Mouse (Mus musculus): Measurements from ENCODE around the gene Gm10273.
"Not testable (repeated sequence)": the region's sequence is repeated elsewhere in the genome, so short reads cannot be mapped to it uniquely, and the experiment has no call there.

Gene Gm10273

GRCm38 (mm10) chr10:59395461-59395860 lies at the start of gene Gm10273:
Gene Gm10273, plus strand, starts transcription at chr10:59395632.
- not testable (repeated sequence) for DNase-seq (ENCODE audit: low read depth, low spot score)

GRCm38 (mm10) chr10:59346560-59346959 lies 48.9 kb upstream of the Gm10273 start:
- DNase-seq (ENCODE audit: low read depth, low spot score), result no peak
- Histone ChIP-seq H3K36me3 (ENCODE audit: control insufficient read depth, insufficient read depth, low read length, poor library complexity, severe bottlenecking) (peaks cover 2% of the 10 kb centered on the region), H3K27me3 (ENCODE audit: control insufficient read depth, insufficient read depth, low read length, poor library complexity, severe bottlenecking) (no peaks in the 10 kb centered on the region)

More at GRCm38 (mm10) chr10:59395461-59395860, at the start of gene Gm10273:
- not testable (repeated sequence) for H3K36me3 ChIP-seq (ENCODE audit: control insufficient read depth, insufficient read depth, low read length, poor library complexity, severe bottlenecking); H3K27me3 ChIP-seq (ENCODE audit: control insufficient read depth, insufficient read depth, low read length, poor library complexity, severe bottlenecking)

DNA sequence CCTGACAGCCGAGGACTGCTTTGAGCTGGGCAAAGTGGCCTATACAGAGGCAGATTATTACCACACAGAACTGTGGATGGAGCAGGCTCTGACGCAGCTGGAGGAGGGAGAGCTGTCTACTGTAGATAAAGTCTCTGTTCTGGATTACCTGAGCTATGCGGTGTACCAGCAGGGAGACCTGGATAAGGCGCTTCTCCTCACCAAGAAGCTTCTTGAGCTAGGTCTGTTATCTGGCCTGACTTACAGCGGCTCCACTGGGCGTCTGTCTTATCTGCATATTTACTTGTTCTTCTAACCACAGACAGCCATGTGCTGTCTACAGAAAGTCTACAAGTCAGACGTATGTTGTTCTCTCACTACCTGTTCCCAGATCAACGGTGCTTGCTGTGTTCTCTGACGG lies 47.2 kb upstream of the Gm10273 start:
- no peak for DNase-seq (ENCODE audit: low read depth, low spot score)
- H3K27me3 ChIP-seq (ENCODE audit: control insufficient read depth, insufficient read depth, low read length, poor library complexity, severe bottlenecking), result no peaks in the 10 kb centered on the region
- H3K36me3 ChIP-seq (ENCODE audit: control insufficient read depth, insufficient read depth, low read length, poor library complexity, severe bottlenecking), result peaks cover 2% of the 10 kb centered on the region; the same call in 1 of the 2 replicates

DNA sequence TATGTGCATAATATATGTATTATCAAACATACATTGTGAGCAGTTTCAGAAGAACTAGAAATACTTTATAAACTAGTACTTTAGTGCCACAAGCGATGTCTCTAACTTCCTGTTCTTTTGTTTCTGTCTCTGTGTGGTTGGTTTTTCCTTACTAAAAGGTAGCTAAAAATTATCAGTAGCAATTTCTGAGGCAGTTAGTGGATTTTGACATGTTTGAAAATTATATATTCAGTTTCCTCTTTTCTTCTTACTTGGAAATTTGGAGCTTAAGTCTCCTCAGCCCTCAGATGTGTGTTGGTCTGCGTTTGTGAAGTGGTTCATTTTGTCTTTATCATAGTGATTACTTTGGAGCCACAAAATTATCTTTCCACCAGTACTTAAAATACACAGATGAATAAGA lies 45.9 kb upstream of the Gm10273 start:
- DNase-seq (ENCODE audit: low read depth, low spot score), result no peak
- Histone ChIP-seq H3K27me3 (ENCODE audit: control insufficient read depth, insufficient read depth, low read length, poor library complexity, severe bottlenecking) (no peaks in the 10 kb centered on the region), H3K36me3 (ENCODE audit: control insufficient read depth, insufficient read depth, low read length, poor library complexity, severe bottlenecking) (peaks cover 2% of the 10 kb centered on the region; the same call in 1 of the 2 replicates)

GRCm38 (mm10) chr10:59353065-59353464 lies 42.4 kb upstream of the Gm10273 start:
- Histone ChIP-seq H3K27me3 (ENCODE audit: control insufficient read depth, insufficient read depth, low read length, poor library complexity, severe bottlenecking) (no peaks in the 10 kb centered on the region), H3K36me3 (ENCODE audit: control insufficient read depth, insufficient read depth, low read length, poor library complexity, severe bottlenecking) (0 out of 2 replicates have a peak, but pooled peaks cover 2% of the 10 kb centered on the region)
- DNase-seq (ENCODE audit: low read depth, low spot score), result no peak

DNA sequence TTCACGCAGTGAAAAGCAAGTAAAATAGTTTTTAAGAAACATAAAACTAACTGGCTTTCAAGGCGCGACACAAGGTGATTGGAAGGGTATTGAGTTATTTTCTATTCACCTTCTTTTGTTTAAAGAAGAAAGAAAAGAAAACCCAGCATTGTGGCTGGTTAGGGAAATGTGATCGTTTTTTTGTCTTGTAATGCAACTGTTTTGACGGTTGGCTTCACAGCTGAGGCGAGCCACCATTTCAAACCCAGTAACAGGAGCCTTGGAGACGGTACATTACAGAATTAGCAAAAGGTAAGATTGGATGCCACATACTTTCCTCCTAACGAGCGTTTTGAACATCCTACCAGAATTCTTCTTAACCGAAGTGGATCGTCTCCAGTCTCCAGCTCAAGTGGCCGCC lies 41.3 kb upstream of the Gm10273 start:
- DNase-seq (ENCODE audit: low read depth, low spot score), result no peak
- Histone ChIP-seq H3K36me3 (ENCODE audit: control insufficient read depth, insufficient read depth, low read length, poor library complexity, severe bottlenecking) (0 out of 2 replicates have a peak, but pooled peaks cover 2% of the 10 kb centered on the region), H3K27me3 (ENCODE audit: control insufficient read depth, insufficient read depth, low read length, poor library complexity, severe bottlenecking) (no peaks in the 10 kb centered on the region)

GRCm38 (mm10) chr10:59355020-59355419 lies 40.4 kb upstream of the Gm10273 start:
- Histone ChIP-seq H3K36me3 (ENCODE audit: control insufficient read depth, insufficient read depth, low read length, poor library complexity, severe bottlenecking) (0 out of 2 replicates have a peak, but pooled peaks cover 2% of the 10 kb centered on the region), H3K27me3 (ENCODE audit: control insufficient read depth, insufficient read depth, low read length, poor library complexity, severe bottlenecking) (no peaks in the 10 kb centered on the region)
- DNase-seq (ENCODE audit: low read depth, low spot score), result no peak

GRCm38 (mm10) chr10:59358744-59359143 lies 36.7 kb upstream of the Gm10273 start:
- Histone ChIP-seq H3K36me3 (ENCODE audit: control insufficient read depth, insufficient read depth, low read length, poor library complexity, severe bottlenecking) (no peaks in the 10 kb centered on the region), H3K27me3 (ENCODE audit: control insufficient read depth, insufficient read depth, low read length, poor library complexity, severe bottlenecking) (no peaks in the 10 kb centered on the region)
- DNase-seq (ENCODE audit: low read depth, low spot score), result peak; percentile 43

DNA sequence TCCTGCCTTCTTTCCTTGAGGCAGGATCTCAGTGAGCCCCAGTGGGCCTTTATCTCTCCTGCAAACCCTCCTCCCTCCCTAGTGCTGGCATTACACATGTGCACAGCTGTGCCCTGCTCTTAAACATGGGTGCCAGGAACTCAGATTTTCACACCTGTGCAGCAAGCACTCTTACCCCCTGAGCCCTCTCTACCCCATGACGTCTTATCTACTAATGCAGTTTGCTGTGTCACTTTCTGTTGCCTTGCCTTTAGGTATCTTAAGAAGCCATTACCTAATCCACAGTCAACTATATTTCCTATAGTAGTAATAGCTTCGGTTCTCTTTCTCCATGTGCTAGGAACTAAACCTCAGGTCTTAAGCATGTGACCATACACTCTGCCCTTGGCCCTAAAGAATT lies 32.2 kb upstream of the Gm10273 start:
- Histone ChIP-seq H3K27me3 (ENCODE audit: control insufficient read depth, insufficient read depth, low read length, poor library complexity, severe bottlenecking) (no peaks in the 10 kb centered on the region), H3K36me3 (ENCODE audit: control insufficient read depth, insufficient read depth, low read length, poor library complexity, severe bottlenecking) (0 out of 2 replicates have a peak, but pooled peaks cover 2% of the 10 kb centered on the region)
- no peak for DNase-seq (ENCODE audit: low read depth, low spot score)

DNA sequence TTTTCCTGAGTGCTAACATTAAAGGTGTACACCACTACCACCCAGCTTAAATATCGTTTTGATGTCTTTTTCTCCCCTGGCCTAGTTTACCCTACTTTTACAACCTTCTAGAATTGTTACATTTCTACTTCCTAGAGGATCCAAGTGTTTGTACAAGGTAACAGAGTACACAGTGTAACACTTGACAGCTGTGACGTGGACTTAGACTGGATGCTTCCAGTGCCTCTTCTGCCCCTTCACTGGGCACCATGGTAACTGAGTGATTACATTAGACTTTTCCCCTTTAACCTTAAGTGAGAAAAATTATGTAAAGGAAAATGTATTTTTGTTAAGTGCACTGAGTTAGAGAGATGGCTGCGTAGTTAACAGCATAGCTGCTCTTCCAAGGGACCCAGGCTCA lies 30.9 kb upstream of the Gm10273 start:
- no peak for DNase-seq (ENCODE audit: low read depth, low spot score)
- peaks cover 2% of the 10 kb centered on the region; the same call in 1 of the 2 replicates for H3K36me3 ChIP-seq (ENCODE audit: control insufficient read depth, insufficient read depth, low read length, poor library complexity, severe bottlenecking)
- H3K27me3 ChIP-seq (ENCODE audit: control insufficient read depth, insufficient read depth, low read length, poor library complexity, severe bottlenecking), result no peaks in the 10 kb centered on the region

DNA sequence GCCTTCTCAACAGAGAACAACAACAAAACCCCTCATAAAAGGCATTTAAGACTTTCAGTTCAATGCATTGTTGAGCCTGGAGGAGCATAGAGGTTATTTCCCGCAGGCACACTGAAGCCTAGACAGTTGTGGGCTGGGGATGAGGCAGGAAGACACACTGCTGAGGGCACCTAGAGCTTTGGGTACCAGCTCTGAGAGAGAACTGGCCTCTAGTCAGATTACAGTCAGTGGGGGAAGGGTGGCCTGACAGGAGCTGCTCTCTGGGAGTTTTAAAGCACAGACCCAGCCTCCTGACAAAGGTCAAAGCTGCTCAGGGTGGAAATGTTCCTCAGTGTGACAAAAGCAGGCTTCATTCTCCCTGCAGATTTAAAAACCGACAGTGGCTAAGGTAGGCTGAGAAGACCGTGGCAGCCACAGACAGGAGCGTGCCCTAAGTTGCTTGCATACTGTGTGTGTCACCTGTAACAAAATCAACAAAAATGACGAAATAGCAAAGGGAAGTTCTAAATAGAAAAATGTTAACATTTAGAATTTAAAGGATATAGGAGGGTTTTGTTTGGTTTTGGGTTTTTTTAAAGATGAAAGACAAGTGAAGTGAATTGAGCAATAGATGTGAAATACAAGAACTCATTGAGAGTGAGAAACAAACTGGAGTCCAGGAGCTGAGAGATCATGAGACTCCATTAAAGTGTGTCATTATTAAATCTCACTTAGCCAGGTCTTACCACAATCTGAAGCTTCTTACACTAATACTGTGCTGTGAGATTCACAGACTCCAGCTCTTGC lies 29.4 kb upstream of the Gm10273 start:
- Histone ChIP-seq H3K36me3 (ENCODE audit: control insufficient read depth, insufficient read depth, low read length, poor library complexity, severe bottlenecking) (peaks cover 5% of the 10 kb centered on the region), H3K27me3 (ENCODE audit: control insufficient read depth, insufficient read depth, low read length, poor library complexity, severe bottlenecking) (no peaks in the 10 kb centered on the region)
- no peak for DNase-seq (ENCODE audit: low read depth, low spot score)

DNA sequence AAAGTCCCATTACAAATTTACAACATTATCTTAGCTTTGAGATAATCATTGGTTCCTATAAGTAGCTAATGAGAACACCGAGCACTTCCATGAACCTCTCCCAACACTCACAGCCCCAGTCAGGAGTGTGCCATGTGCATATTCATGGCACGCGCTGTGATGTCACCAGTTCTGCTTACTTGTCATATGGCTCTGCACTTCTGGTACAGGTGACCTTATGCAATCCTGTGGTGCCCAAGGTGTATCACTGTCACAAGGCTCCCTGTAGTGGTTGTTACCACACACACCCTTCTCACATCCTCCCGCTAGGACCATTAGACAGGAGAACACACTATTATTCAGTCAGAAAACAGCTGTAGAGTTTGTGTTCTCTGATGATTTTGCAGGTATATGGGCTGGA lies 28.7 kb upstream of the Gm10273 start:
- H3K36me3 ChIP-seq (ENCODE audit: control insufficient read depth, insufficient read depth, low read length, poor library complexity, severe bottlenecking), result peaks cover 5% of the 10 kb centered on the region
- no peak for DNase-seq (ENCODE audit: low read depth, low spot score)

GRCm38 (mm10) chr10:59367206-59367605 lies 28.2 kb upstream of the Gm10273 start:
- no peak for DNase-seq (ENCODE audit: low read depth, low spot score)
- peaks cover 5% of the 10 kb centered on the region for H3K36me3 ChIP-seq (ENCODE audit: control insufficient read depth, insufficient read depth, low read length, poor library complexity, severe bottlenecking)
- no peaks in the 10 kb centered on the region for H3K27me3 ChIP-seq (ENCODE audit: control insufficient read depth, insufficient read depth, low read length, poor library complexity, severe bottlenecking)

More for the DNA sequence above, 28.7 kb upstream of the Gm10273 start:
- no peaks in the 10 kb centered on the region for H3K27me3 ChIP-seq (ENCODE audit: control insufficient read depth, insufficient read depth, low read length, poor library complexity, severe bottlenecking)

DNA sequence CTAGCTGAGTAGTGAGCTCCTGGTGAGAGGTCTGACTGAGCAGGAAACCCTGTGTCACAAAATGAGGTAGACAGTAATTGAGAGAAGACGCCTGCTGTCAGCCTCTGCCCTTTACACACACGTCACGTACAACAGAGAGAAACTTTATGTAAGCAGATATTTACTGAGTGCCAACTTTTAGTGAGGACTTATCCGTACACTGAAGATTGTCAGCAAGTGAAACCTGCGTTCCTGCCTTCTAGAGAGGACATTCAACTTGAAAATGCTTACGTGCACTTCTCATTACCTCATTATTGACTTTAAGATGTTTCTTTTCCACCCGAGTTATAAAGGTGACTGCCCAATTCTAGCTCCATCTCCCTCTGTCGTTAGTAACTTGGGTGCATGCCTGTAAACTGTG lies 26.7 kb upstream of the Gm10273 start:
- Histone ChIP-seq H3K27me3 (ENCODE audit: control insufficient read depth, insufficient read depth, low read length, poor library complexity, severe bottlenecking) (no peaks in the 10 kb centered on the region), H3K36me3 (ENCODE audit: control insufficient read depth, insufficient read depth, low read length, poor library complexity, severe bottlenecking) (peaks cover 5% of the 10 kb centered on the region)
- DNase-seq (ENCODE audit: low read depth, low spot score), result no peak

DNA sequence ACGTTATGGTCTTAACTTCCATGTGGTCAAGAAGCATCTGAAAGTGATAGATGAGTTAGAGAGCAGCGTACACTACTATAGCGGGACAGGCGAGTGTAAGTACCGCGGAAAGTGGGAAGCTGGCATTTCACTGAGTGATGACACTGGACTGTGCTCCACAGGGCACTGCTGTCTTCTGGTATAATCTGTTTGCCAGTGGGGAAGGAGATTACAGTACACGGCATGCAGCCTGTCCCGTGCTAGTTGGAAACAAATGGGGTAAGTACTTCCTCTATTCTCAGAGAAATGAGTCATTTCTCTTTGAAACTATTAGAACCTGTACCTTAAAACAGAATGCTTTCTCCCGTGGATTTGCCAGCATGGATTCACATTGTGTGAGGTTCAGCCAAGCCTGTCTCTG lies 26.0 kb upstream of the Gm10273 start:
- H3K36me3 ChIP-seq (ENCODE audit: control insufficient read depth, insufficient read depth, low read length, poor library complexity, severe bottlenecking), result peaks cover 5% of the 10 kb centered on the region
- no peaks in the 10 kb centered on the region for H3K27me3 ChIP-seq (ENCODE audit: control insufficient read depth, insufficient read depth, low read length, poor library complexity, severe bottlenecking)
- DNase-seq (ENCODE audit: low read depth, low spot score), result no peak
